Mouse (Mus musculus) midbrain, embryonic 12.5 days (tissue): ENCODE results near the gene Nudt11. TPM values are rescaled to one million over a fixed set of nuclear protein-coding genes. Genes with fewer than 3 reads are reported as not detected.
A peak's percentile ranks its signal among the peaks of the same experiment; 100 is the strongest.
"Not testable (repeated sequence)": the region's sequence is repeated elsewhere in the genome, so short reads cannot be mapped to it uniquely, and the experiment has no call there.

ENCODE experiments used
- ATAC-seq: fragments of 200-750 bp; cut with Nextera tagmentation; 2 replicates; pipeline ENCODE4 v1.8.0; 2017; ENCODE audit warnings: low read depth, moderate TSS enrichment, moderate library complexity; ENCODE audit not compliant: low FRiP score
- H3K27ac ChIP-seq: fragments of 300-500 bp; sonication (generic); replicated peaks from 2 replicates; pipeline ENCODE4 v1.5.1; 2016; ENCODE audit warnings: mild to moderate bottlenecking
- H3K27me3 ChIP-seq: fragments of 300-500 bp; sonication (generic); 2 replicates; pipeline ENCODE4 v1.6.1; 2016; ENCODE audit warnings: mild to moderate bottlenecking
- H3K36me3 ChIP-seq: fragments of 300-500 bp; sonication (generic); 2 replicates; pipeline ENCODE4 v1.6.1; 2016
- H3K4me1 ChIP-seq: fragments of 300-500 bp; sonication (generic); 2 replicates; pipeline ENCODE4 v1.6.1; 2016
- H3K4me2 ChIP-seq: fragments of 300-500 bp; sonication (generic); replicated peaks from 2 replicates; pipeline ENCODE4 v1.6.1; 2016; ENCODE audit warnings: mild to moderate bottlenecking, moderate library complexity
- H3K4me3 ChIP-seq: fragments of 300-500 bp; sonication (generic); 2 replicates; pipeline ENCODE4 v1.5.1; 2016; ENCODE audit warnings: mild to moderate bottlenecking
- H3K9ac ChIP-seq: fragments of 300-500 bp; sonication (generic); replicated peaks from 2 replicates; pipeline ENCODE4 v1.6.1; 2016; ENCODE audit warnings: mild to moderate bottlenecking, moderate library complexity
- H3K9me3 ChIP-seq: fragments of 300-500 bp; sonication (generic); 2 replicates; pipeline ENCODE4 v1.6.1; 2016; ENCODE audit warnings: mild to moderate bottlenecking
- WGBS: fragments of 180-500 bp; shearing (Covaris S2); methylation state at CpG from one replicate; pipeline ENCODE4 v1.1.7; 2016; 5-methylcytosine and 5-hydroxymethylcytosine counted together
- microRNA-seq: library from miRNA; unstranded; fragments of <30 nt; microRNA quantifications from one replicate; pipeline ENCODE4, GENCODE M21; 2017
- polyA plus RNA-seq: library from polyadenylated mRNA; unstranded; fragments of >200 nt; fragmentation: Nextera tagmentation; extraction: Ambion mirVana; gene quantifications from 2 replicates; pipeline ENCODE4 v1.2.1, GENCODE M21; 2016

The Nudt11 gene
- 11.7 and 14.3 TPM in 2 replicates for polyA plus RNA-seq

DNA sequence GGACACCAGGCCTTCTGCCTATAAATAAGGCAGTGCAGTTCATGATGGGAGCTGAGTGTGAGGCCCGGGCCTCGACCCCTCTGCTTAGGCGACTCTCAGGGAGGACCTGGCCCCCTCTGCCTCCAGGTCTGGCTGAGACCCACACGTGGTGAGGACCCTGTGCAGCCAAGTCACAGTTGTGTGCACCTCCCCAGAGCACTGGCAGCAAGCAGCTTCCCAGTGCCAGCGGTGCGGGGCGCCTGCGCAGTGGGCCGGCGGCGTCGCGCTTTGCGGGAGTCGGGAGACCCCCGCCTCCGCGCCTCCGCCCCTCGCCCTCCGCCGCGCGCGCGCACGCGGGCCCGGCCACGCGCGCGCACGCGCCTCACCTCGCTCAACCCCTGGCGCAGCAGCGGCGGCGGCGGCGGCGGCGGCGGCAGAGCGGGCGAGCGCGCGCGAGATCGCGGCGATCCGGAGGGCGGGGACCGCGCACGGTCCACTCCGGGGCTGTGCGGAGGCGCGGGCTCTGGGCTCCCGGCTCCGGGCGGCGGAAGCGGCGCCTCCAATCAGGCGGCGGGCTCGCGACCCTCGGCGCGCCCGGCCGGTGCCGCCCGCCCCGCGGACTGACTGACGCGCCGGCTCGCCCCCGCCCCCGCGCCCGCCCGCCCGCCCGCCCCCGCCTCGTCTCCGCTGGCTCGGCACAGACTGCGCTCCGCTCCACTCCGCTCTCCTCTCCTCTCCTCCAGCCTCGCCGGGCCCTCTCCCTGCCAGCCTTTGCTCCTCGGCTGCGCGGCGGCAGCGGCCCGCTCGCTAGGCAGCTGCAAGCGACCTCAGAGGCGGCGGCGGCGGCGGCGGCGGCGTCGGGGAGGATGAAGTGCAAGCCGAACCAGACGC is at the start of gene Nudt11:
TSS of gene Nudt11 (plus strand) at position 388 of the 870 bp plus-strand sequence.
- not testable (repeated sequence) for H3K9ac ChIP-seq, H3K9me3 ChIP-seq

DNA sequence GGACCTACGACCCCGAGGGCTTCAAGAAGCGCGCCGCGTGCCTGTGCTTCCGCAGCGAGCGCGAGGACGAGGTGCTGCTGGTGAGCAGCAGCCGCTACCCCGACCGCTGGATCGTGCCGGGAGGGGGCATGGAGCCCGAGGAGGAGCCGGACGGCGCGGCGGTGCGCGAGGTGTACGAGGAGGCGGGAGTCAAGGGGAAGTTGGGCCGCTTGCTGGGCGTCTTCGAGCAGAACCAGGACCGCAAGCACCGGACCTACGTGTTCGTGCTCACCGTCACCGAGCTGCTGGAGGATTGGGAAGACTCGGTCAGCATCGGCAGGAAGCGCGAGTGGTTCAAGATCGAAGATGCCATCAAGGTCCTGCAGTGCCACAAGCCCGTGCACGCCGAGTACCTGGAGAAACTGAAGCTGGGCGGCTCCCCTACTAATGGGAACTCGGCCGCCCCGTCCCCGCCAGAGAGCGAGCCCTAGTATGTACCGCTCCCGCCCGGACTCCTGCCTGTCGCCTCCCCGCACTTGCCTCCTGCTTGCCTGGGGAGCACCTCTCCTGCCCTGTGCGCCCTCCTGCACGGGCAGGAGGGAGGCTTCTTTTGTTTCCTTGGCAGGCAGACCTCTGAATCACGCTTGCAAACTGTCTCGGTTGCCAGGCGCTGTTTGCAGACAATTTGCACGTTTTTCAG is 822 bp downstream of the Nudt11 start:
- H3K36me3 ChIP-seq, H3K4me1 ChIP-seq, H3K9ac ChIP-seq, H3K9me3 ChIP-seq, H3K27me3 ChIP-seq: not testable (repeated sequence)
- peak; percentile 61 for ATAC-seq
- Histone ChIP-seq H3K27ac (peak overlapping the region; percentile 56; the same call in 1 of the 2 replicates), H3K4me2 (peak overlapping the region; percentile 49), H3K4me3 (peak overlapping the region; percentile 42)
- WGBS = 21% methylated on average over 5 of the region's 60 CpGs

More for the DNA sequence above, at the start of gene Nudt11:
- H3K36me3 ChIP-seq, H3K4me1 ChIP-seq, H3K27me3 ChIP-seq: not testable (repeated sequence)
- Histone ChIP-seq H3K27ac (peak within 1 kb of the TSS; percentile 56; the same call in 1 of the 2 replicates), H3K4me3 (peak within 1 kb of the TSS; percentile 42), H3K4me2 (peak within 1 kb of the TSS; percentile 49)
- no CpG with 5 or more reads among the region's 121 CpGs for WGBS
- peak; percentile 89 for ATAC-seq

DNA sequence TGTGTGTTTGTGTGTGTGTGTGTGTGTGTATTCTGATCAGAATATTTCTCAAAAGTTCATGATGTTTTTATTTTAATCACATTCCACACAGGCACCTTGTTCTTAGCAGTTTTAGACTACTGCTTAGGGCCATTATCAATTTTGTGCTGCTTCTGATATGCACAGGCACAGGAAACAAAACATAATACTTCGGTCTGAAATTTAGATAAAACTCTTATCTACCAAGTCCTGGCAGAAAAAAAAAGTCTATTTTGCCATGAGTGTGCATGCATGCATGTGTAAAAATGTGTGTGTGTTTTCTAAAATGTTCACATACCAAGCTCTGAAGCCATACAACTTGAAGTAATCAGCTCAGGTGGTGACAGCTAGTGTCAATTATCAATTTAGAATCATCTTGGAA is 14.3 kb downstream of the Nudt11 start:
- Histone ChIP-seq H3K4me2 (no peak overlapping the region), H3K9me3 (no peaks in the 10 kb centered on the region), H3K36me3 (no peaks in the 10 kb centered on the region), H3K9ac (no peak overlapping the region), H3K4me1 (no peaks in the 10 kb centered on the region), H3K27ac (no peak overlapping the region), H3K27me3 (no peaks in the 10 kb centered on the region), H3K4me3 (no peak overlapping the region)
- 94% methylated on average over 1 of the region's 1 CpGs for WGBS
- no peak for ATAC-seq

DNA sequence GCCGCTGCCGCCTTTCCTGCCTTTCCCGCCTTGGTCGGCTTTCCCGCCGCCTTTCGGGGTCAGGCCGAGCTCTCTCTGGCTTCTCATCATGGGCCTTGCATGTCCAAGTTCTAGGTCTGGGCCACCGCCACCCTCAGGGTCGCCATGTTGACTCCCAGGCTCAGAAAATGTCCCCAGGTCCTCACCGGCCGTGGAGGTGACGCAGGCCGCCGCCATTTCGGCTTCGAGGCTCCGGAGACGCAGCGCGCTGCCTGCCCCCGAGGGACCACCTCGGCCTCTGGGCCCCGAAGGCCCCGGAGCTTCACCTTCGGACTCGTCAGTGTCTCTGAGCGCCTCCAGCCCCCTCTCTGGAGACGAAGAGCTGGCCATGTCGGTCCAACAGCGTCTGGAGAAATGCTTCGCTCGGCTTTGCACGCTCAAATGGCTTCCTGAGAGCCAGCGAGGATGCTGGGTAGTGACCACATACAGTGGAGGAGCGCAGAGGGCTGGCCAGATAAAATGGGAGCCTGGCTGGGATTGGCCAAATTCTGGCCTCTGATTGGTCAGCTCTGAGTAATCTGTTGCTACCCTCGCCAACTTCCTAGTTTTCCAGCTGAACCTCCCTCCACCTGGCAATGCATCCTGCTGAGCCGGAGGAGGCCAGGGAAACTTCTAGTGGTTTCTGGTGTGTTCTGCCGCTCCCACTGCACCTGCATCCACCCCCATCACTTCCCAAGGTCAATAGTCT is 35.9 kb downstream of the Nudt11 start, which contains the start of gene AU022751:
TSS of gene AU022751 (minus strand) at position 466 of the 727 bp plus-strand sequence.
- Histone ChIP-seq H3K4me2 (no peak within 1 kb of the TSS), H3K36me3 (peaks cover 2% of the 10 kb centered on the region; the same call in 1 of the 2 replicates), H3K27me3 (no peaks in the 10 kb centered on the region), H3K9ac (no peak within 1 kb of the TSS), H3K27ac (no peak within 1 kb of the TSS), H3K4me3 (no peak within 1 kb of the TSS), H3K9me3 (peaks cover 19% of the 10 kb centered on the region), H3K4me1 (no peaks in the 10 kb centered on the region)
- ATAC-seq = no peak
- WGBS = 87% methylated on average over 39 of the region's 39 CpGs

DNA sequence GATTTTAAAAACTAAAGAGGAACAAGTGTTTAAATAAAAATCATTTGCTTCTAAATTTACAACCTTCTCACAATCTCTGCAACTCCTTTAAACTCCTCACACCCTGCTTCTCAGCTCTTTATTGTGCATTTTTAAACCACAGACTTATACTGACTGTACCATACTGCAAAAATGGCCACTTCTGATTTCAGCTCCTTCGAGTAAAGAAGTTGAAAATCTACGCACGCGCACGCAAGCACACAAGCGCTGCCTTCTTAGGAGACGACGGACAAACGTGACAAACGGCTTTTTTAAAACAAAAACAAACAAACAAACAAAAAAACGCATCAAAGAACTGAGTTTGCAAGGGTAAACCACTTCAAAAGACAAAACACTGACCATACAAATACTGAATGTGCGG is 44.3 kb downstream of the Nudt11 start:
- peak; percentile 47; the same call in 1 of the 2 replicates for ATAC-seq
- H3K27ac ChIP-seq = peak overlapping the region; percentile 31
- H3K4me3 ChIP-seq = peak overlapping the region; percentile 48
- peak overlapping the region; percentile 41 for H3K9ac ChIP-seq
- no peaks in the 10 kb centered on the region for H3K9me3 ChIP-seq
- no peaks in the 10 kb centered on the region for H3K4me1 ChIP-seq
- no peaks in the 10 kb centered on the region for H3K27me3 ChIP-seq
- H3K36me3 ChIP-seq = no peaks in the 10 kb centered on the region
- H3K4me2 ChIP-seq = peak overlapping the region; percentile 51
- 23% methylated on average over 12 of the region's 12 CpGs for WGBS

DNA sequence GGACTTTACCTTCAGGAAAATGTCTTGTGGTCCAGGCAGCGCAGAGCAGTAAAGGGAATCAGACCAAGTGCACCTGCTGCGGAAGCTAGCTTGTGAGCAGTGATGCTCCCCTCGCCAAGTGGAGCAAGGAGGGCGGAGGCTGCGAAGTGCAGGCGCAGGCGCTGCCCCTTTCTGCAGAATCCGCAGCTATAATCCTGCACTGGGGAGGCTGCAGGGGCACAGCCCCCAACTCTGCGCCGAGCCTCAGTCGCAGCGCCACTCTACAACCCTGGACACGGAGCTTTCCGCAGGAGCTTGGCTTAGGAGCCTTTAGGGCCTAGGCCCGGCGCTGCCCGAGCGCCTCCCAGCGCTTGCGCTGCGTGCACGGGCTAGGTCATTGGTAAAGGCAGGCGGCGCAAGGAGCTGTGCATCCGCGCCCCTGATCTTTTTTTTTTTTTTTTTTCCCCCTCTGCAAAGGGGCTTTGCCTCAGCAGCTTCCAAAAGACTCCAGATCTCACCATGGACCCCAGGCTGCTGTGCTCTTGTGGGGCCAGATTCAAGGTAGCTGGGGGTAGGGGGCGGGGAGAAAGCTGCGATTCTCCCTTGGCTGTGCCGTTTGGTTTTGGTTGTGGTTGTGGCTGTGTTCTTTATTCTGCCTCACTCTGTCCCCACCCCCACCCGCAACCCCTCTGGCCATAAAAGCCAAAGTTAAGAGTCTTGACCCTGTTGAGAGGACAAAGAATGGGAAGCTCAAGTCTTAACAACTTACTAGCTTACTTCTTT is 44.9 kb downstream of the Nudt11 start:
- ATAC-seq = peak; percentile 98
- H3K4me2 ChIP-seq = peak overlapping the region; percentile 51
- H3K9ac ChIP-seq = peak overlapping the region; percentile 41
- peak overlapping the region; percentile 48 for H3K4me3 ChIP-seq
- H3K36me3 ChIP-seq = no peaks in the 10 kb centered on the region
- no peaks in the 10 kb centered on the region for H3K4me1 ChIP-seq
- H3K27ac ChIP-seq = peak overlapping the region; percentile 31
- WGBS = 12% methylated on average over 30 of the region's 30 CpGs
- no peaks in the 10 kb centered on the region for H3K27me3 ChIP-seq
- no peaks in the 10 kb centered on the region for H3K9me3 ChIP-seq

Small RNA genes within 50 kb of the gene (microRNA-seq; reads per million reads assigned to microRNA genes)
- gene Gm27360 = not detected

Other genes with a start within 250 kb of the Nudt11 start
- gene AU022751, start 36.0 kb downstream of the Nudt11 start, polyA plus RNA-seq = not detected in 2 replicates
- 32.1 and 35.3 TPM in 2 replicates for gene Nudt10, start 125.6 kb downstream of the Nudt11 start, polyA plus RNA-seq